Mouse (Mus musculus) limb, embryonic 11.5 days (tissue): ENCODE measurements around the gene Cd200. TPM values are rescaled to one million over a fixed set of nuclear protein-coding genes. Genes with fewer than 3 reads are reported as not detected.
A peak's percentile ranks its signal among the peaks of the same experiment; 100 is the strongest.
"Not testable (repeated sequence)": the region's sequence is repeated elsewhere in the genome, so short reads cannot be mapped to it uniquely, and the experiment has no call there.

Experiments
- ATAC-seq: fragments of 200-750 bp; cut with Nextera tagmentation; 2 replicates; pipeline ENCODE4 v1.8.0; 2017; ENCODE audit warnings: low read depth; ENCODE audit not compliant: insufficient number of reproducible peaks, low FRiP score, low TSS enrichment
- DNase-seq: peaks from one replicate; pipeline ENCODE4 v3.0.0-alpha.2; 2015; ENCODE audit warnings: low spot score
- H3K27ac ChIP-seq: fragments of 300-500 bp; sonication (generic); replicated peaks from 2 replicates; pipeline ENCODE4 v1.5.1; 2014; ENCODE audit warnings: low read depth, mild to moderate bottlenecking, low read length
- H3K27me3 ChIP-seq: fragments of 300-500 bp; sonication (generic); 2 replicates; pipeline ENCODE4 v1.6.1; 2014; ENCODE audit warnings: mild to moderate bottlenecking, low read length, mixed read lengths; ENCODE audit not compliant: control insufficient read depth, insufficient read depth
- H3K36me3 ChIP-seq: fragments of 300-500 bp; sonication (generic); 2 replicates; pipeline ENCODE4 v1.6.1; 2014; ENCODE audit warnings: mild to moderate bottlenecking, low read length, moderate library complexity, mixed read lengths; ENCODE audit not compliant: control insufficient read depth, insufficient read depth
- H3K4me1 ChIP-seq: fragments of 300-500 bp; sonication (generic); 2 replicates; pipeline ENCODE4 v1.6.1; 2014; ENCODE audit warnings: low read length, mixed read lengths; ENCODE audit not compliant: control insufficient read depth, insufficient read depth
- H3K4me2 ChIP-seq: fragments of 300-500 bp; sonication (generic); 2 replicates; pipeline ENCODE4 v1.6.1; 2014; ENCODE audit warnings: low read depth, mild to moderate bottlenecking, moderate library complexity; ENCODE audit not compliant: severe bottlenecking
- H3K4me3 ChIP-seq: fragments of 300-500 bp; sonication (generic); 2 replicates; pipeline ENCODE4 v1.5.1; 2014; ENCODE audit warnings: low read depth, low read length
- H3K9ac ChIP-seq: fragments of 300-500 bp; sonication (generic); 2 replicates; pipeline ENCODE4 v1.6.1; 2014; ENCODE audit warnings: mild to moderate bottlenecking, low read length
- H3K9me3 ChIP-seq: fragments of 300-500 bp; sonication (generic); 2 replicates; pipeline ENCODE4 v1.6.1; 2016; ENCODE audit warnings: low read length; ENCODE audit not compliant: control insufficient read depth
- WGBS: fragments of 180-500 bp; shearing (Covaris S2); extraction: QIAGEN DNeasy Blood & Tissue Kit; methylation state at CpG from one replicate; pipeline ENCODE4 v1.1.7; 2014; 5-methylcytosine and 5-hydroxymethylcytosine counted together
- polyA plus RNA-seq: library from polyadenylated mRNA; unstranded; fragments of >200 nt; fragmentation: Nextera tagmentation; extraction: Ambion mirVana; gene quantifications from 2 replicates; pipeline ENCODE4 v1.2.1, GENCODE M21; 2014

The Cd200 gene
- 2.8 and 4.2 TPM in 2 replicates for polyA plus RNA-seq

DNA sequence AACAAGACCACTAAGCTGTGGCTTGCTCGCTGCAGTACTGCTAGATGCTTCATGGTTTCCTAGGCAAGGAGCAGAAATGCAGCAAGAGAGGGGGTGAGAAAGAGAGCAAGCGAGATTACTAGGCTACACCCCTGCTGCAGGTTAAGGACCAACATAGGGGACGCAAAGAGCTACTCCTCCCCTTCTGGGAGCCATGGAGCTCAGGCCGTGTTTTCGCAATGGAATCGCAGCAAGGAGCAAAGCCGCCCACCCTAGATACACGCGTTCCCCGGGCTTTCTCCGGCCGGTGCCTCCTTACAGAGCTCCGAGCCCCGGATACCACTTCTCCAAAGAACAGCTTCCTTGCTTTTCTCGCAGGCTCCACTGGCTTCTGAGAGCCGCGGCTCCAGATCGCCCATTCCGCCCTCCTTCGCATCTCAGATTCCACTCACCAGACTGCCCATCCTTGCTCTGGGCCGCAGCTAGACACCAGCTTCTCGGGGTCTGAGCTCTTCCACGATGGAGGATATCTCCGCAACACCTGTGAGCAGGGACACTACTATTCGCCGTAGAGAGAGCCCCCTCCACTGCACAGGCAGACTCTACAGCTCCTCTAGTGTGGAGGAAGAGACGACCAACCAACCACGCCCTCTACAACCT, at the start of gene Cd200:
Gene Cd200, minus strand, starts transcription at position 629 of the 639 bp plus-strand sequence.
- 0% methylated on average over 28 of the region's 28 CpGs for WGBS
- peak; percentile 55 for DNase-seq
- peak; percentile 74; the same call in 1 of the 2 replicates for ATAC-seq

DNA sequence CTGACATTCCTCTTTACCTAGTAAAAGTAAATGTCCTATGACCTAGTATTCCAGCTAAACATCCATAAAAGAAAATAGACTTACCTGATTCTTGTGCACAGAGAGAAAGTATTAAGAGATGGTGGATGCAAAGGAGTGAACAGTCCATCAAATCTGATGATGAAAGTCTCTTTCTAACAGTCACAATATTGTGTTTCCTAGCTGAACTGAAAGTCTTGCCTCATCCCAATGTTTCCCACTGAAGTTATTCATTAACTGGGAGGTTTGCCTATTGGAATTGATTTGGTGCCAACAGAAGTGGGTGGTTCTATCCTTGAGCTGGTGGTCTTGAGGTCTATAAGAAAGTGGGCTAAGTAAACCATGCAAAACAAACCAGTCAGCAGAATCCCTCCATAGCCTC, 45.9 kb upstream of the Cd200 start:
- H3K4me1 ChIP-seq = no peaks in the 10 kb centered on the region
- no peak overlapping the region for H3K4me3 ChIP-seq
- no peak overlapping the region for H3K27ac ChIP-seq
- ATAC-seq (no peak), DNase-seq (no peak)
- no peak overlapping the region for H3K4me2 ChIP-seq
- no peaks in the 10 kb centered on the region for H3K36me3 ChIP-seq
- H3K27me3 ChIP-seq = no peaks in the 10 kb centered on the region
- H3K9ac ChIP-seq = no peak overlapping the region
- H3K9me3 ChIP-seq = no peaks in the 10 kb centered on the region

More for the DNA sequence above, at the start of gene Cd200:
- Histone ChIP-seq H3K4me3 (peak within 1 kb of the TSS; percentile 45), H3K27me3 (no peaks in the 10 kb centered on the region), H3K36me3 (no peaks in the 10 kb centered on the region), H3K4me2 (peak within 1 kb of the TSS; percentile 88), H3K9ac (peak within 1 kb of the TSS; percentile 45), H3K27ac (no peak within 1 kb of the TSS), H3K4me1 (no peaks in the 10 kb centered on the region), H3K9me3 (no peaks in the 10 kb centered on the region)

DNA sequence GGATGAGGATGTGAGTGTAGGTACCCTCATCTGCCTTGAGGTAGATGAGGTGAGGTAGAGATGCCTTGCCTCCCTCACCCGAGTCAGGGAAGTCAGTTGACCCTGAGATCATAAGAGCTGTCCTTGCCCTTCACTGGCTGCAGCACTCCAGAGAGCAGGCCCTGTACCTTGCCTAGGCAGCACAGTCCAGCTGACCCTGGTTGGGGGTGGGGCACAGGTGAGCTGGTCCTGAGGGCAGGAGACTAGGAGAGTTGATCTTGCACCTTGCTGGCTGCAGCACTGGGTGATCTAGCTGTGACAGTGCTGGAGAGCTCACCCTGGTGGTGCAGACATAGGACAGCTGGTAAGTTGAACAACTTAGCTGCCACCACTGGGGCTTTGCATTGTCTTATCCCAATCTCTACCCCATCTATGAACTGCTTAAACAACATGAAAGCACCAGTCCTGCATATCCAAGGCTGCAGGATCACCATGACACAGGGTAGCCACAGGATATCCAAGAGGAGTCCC, 28.4 kb upstream of the Cd200 start:
- Histone ChIP-seq H3K9me3 (no peaks in the 10 kb centered on the region), H3K9ac (no peak overlapping the region), H3K36me3 (no peaks in the 10 kb centered on the region), H3K4me1 (no peaks in the 10 kb centered on the region), H3K27me3 (no peaks in the 10 kb centered on the region), H3K4me3 (no peak overlapping the region), H3K27ac (no peak overlapping the region), H3K4me2 (no peak overlapping the region)
- DNase-seq (no peak), ATAC-seq (no peak)
- WGBS = 71% methylated on average over 1 of the region's 1 CpGs

DNA sequence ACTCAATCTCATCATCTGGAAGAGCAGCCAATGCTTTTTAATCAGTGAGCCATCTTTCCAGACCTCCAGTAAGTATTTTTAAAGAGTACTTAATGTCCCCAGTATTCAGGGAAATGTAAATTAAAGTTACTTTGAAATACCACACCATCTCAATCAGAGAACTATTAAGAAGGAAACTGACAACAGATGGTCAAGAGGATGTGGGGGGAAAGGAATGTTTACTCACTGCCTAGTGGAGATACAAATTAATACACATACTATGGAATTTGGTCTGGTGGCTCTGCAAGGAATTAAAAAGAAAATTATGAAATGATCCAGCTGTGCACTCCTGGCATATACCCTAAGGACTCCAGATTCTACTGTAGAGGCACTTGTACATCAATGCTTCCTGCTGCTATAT, 26.7 kb upstream of the Cd200 start:
- no peak overlapping the region for H3K27ac ChIP-seq
- ATAC-seq = no peak
- H3K36me3 ChIP-seq = no peaks in the 10 kb centered on the region
- H3K9ac ChIP-seq = no peak overlapping the region
- H3K4me1 ChIP-seq = no peaks in the 10 kb centered on the region
- no peaks in the 10 kb centered on the region for H3K27me3 ChIP-seq
- H3K9me3 ChIP-seq = no peaks in the 10 kb centered on the region
- no peak for DNase-seq
- no peak overlapping the region for H3K4me3 ChIP-seq
- H3K4me2 ChIP-seq = no peak overlapping the region

DNA sequence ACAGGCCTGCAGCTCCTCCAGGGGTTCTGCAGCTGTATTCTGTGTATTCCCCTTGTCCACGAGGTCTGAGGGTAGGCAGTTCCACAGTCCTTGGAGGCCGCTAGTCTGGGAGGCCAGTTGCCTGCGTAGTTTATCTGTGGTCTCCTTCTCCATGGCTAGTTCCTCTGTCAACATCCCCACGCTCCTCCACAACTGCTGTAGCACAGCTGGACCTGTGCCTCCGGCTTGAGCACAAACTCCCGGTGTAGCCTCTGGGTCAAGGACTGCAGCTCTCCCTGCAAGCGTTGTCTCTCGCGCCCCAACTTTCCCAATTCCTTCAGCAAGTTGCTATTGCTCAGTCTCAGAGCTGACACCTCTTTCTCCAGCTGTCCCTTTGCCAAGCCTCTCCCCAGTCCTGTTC, 18.8 kb upstream of the Cd200 start:
- WGBS = 94% methylated on average over 9 of the region's 9 CpGs
- no peak for DNase-seq
- no peak for ATAC-seq
- H3K9ac ChIP-seq = no peak overlapping the region
- H3K4me3 ChIP-seq = no peak overlapping the region
- no peaks in the 10 kb centered on the region for H3K4me1 ChIP-seq
- no peaks in the 10 kb centered on the region for H3K27me3 ChIP-seq
- H3K9me3 ChIP-seq = no peaks in the 10 kb centered on the region
- no peak overlapping the region for H3K27ac ChIP-seq
- no peaks in the 10 kb centered on the region for H3K36me3 ChIP-seq
- H3K4me2 ChIP-seq = no peak overlapping the region

DNA sequence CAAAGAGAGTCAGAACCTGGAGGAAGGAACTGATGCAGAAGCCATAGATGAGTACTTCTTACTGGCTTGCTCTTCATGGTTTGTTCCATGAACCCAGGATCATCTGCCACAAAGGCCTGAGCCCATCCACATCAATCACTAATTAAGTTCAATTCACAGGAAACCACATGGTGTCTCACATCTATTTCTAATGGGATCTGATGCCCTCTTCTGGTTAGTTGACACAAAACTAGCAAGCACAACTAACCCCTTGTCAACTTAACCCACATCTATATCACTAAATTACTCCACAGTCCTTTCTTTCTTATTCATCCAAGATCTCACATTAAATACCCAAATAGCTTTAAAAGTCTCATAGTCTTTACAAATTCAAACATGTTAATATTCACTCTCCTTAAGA, 4.6 kb upstream of the Cd200 start:
- ATAC-seq (no peak), DNase-seq (no peak)
- no peak overlapping the region for H3K9ac ChIP-seq
- H3K9me3 ChIP-seq = no peaks in the 10 kb centered on the region
- H3K4me2 ChIP-seq = no peak overlapping the region
- no peaks in the 10 kb centered on the region for H3K4me1 ChIP-seq
- no peaks in the 10 kb centered on the region for H3K27me3 ChIP-seq
- no peaks in the 10 kb centered on the region for H3K36me3 ChIP-seq
- no peak overlapping the region for H3K4me3 ChIP-seq
- no peak overlapping the region for H3K27ac ChIP-seq

DNA sequence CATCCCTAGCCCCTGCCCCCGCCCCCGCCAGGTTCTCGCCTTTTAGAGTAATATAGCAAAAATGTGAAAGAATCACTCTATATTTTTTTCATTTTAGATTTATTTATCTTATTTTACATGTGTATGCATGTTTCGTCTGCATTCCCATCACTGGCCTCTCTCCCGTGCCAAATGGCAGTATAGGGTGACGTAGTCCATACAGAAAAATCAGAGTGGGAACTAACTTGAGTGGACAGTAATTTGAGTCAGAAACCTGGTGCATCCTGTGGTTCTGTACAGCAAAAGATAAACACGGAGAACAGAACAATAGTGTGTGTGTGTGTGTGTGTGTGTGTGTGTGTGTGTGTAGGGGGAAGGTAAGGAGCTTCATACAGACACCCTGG, 202 bp upstream of the Cd200 start:
- H3K4me1 ChIP-seq, H3K9ac ChIP-seq, H3K27ac ChIP-seq, H3K27me3 ChIP-seq, H3K36me3 ChIP-seq, DNase-seq, H3K9me3 ChIP-seq: not testable (repeated sequence)
- WGBS = 39% methylated on average over 7 of the region's 7 CpGs
- peak overlapping the region; percentile 88; the same call in 1 of the 2 replicates for H3K4me2 ChIP-seq
- H3K4me3 ChIP-seq = peak overlapping the region; percentile 45; the same call in 1 of the 2 replicates
- ATAC-seq = 0 out of 2 replicates have a peak, but pooled peaks have one; percentile 22

DNA sequence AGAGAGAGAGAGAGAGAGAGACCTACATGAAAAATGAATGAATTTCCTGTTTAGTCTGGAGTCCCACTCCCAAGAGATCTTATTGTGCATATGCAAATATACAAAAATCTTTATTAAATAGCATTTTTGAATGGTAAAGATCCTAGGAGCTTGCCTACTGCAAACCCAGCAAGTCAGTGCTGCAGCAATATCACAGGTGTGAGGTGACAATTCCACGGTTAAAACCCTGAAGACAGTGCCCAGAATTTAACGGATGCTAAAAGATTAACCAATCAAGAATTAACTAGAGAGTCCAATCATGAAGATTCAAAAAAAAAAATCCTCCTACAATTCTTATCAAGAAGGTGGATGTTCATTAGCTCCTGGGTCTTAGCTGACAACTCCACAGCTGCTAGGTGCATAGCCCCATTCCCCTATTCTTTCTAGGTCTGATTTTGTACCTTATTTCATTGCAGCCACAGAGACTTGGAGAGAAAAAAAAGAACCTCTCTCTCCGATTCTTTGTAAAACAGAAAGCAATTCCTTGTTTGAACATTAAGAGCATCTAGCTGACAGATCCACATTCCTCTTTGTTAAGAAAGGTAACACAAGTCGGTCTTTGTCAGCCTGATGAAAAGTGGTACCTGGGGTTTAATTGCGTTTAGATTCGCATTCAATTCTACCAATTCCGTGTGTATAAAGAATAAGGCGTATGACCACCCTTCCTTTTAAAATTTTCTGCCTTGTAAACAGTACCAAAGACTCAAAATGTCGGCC, 1.0 kb downstream of the Cd200 start:
- no peak for DNase-seq
- no peaks in the 10 kb centered on the region for H3K36me3 ChIP-seq
- H3K9ac ChIP-seq = no peak overlapping the region
- 45% methylated on average over 9 of the region's 9 CpGs for WGBS
- peak overlapping the region; percentile 88 for H3K4me2 ChIP-seq
- no peaks in the 10 kb centered on the region for H3K4me1 ChIP-seq
- ATAC-seq = no peak
- no peaks in the 10 kb centered on the region for H3K9me3 ChIP-seq
- H3K27me3 ChIP-seq = no peaks in the 10 kb centered on the region
- H3K27ac ChIP-seq = no peak overlapping the region
- H3K4me3 ChIP-seq = peak overlapping the region; percentile 45
